Mouse (Mus musculus) spleen, postnatal 14 days (tissue): ENCODE results near the gene Cyp39a1.

Experiments used
- DNase-seq, 2 experiments: peaks; one replicate each; pipeline ENCODE4 v3.0.0; 2021 to 2022; ENCODE audit warnings: low spot score in 2 of 2

The Cyp39a1 gene

GRCm38 (mm10) chr17:43667290-43667843 lies at the start of gene Cyp39a1:
Gene Cyp39a1 (plus strand): TSS chr17:43667425.
- no peak for DNase-seq

GRCm38 (mm10) chr17:43619156-43619555 lies 48.1 kb upstream of the Cyp39a1 start:
- DNase-seq: no peak

DNA sequence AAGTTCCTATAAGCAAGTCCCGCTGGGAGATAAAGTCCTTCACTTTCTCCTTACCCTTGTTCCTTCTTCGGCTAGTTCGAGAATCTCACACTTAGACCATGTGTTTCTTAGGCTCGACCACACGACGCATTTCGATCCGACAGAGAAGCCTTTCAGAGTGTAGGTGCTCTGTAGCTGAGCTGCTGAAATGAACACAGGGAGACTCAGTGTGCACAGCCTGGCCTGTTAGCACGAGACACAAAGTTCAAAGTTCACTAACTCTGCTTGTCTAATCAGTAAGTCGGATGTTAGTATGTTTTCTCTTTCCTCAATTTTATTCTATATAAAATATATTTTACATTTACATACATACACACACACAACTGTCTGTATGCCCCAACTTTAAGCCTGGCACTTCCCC lies 45.1 kb upstream of the Cyp39a1 start:
- no peak for DNase-seq

- DNase-seq: no peak
These were observed 39.0 kb upstream of the Cyp39a1 start for GRCm38 (mm10) chr17:43628246-43628645.

DNA sequence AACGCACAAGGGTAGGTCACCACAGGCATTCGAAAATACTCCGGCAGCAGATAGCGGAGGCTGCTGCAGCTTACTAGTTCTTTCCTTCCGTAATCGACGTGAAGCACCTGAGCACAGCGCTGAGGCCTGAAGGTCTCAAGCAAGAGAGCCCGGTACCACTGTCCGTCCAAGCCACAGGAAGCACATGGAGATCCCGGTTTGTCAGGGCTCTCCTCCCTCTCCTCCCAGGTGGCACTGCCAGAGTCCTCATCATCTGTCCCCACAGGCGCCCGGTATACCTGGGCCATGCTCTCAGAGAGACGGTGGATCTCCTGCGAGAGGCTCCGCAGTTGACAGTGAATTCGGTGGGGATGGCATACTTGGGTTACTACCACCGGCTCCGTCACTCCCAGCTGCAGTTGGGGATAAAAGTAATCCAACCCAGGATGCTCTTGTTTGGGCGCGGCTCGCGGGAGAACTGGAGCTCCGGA lies 38.2 kb upstream of the Cyp39a1 start:
- no peak for DNase-seq

DNA sequence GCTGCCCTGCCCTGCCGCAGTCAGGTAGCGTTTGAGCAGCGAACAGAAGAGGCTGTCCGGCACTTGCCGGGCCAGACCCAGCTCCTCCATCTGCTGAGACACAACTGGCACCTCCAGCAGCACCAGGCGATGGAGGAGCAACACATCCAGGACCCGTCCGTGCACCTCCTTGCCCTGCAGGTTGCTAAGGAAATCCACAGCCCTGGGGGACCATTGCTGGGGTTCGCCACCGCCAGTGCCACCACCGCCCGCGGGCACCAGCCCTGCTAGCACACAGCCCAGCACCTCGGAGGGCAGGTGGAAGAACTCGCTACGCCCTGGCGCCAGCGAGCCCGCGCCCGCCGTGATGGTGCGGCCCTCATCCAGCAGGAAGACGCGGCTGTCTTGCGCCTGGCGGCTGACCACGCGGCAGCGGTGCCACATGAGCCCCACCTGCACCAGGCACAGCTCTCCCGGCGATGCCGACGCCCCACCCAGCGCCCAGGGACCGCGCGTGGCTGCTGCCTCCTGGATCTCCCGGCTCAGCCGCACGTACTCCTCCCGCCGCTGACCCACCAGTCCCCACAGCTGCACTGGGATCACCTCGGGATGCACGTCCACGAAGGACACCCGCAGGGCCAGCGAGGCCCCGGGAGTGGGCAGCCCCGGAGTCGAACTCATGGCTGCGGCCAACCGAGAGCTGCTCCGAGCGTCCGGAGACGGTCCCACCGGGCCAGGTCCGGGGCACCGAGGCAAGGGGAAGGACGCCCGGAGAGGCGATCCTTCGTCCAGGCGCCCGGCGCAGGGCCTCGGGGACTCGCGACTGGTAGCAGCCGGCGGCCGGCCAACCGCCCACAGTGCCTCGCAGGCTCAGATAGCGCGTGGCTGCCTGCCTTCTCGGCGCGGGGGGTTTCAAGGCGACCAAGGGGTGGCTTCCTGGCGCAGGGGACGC lies 37.5 kb upstream of the Cyp39a1 start, which contains the start of gene Tdrd6:
Tdrd6 (minus strand) TSS at position 804 of the 931 bp plus-strand sequence.
- no peak for DNase-seq

DNA sequence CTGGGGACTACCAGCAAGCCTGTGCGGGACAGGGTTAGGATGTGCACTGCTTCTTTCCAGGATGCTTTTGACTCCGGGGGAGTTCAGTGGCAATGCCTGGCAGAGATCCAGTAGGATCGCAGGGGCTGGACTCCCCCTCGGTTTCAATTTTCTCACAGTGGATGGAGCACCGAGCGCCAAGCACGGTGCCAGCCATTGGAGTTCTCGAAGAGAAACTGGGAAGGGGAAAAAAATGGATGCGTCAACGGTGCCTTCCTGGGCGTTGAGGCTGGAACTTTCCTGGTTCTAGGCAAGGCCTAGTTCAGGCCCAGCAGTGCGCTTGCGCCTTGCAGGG lies 36.8 kb upstream of the Cyp39a1 start:
- DNase-seq: no peak

DNA sequence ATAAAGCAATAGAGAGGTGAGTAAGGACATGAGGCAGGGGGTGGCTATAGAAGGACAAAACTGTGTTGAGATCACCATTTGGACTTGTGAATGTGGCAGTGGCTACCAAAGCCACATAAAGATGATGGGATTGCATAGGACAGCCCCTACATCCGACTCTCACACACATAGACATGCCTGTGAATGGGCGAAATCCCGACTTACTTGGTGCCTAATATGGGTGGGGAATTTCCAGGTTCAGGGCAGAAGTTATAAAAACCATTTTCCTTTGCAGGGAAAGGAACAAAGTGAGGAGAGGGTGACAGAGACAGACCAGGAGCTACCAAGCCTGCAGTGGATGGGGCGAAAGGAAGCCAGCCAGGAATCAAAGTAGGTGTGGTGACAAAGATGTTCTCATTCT lies 30.1 kb upstream of the Cyp39a1 start:
- DNase-seq: no peak

GRCm38 (mm10) chr17:43640825-43641224 lies 26.4 kb upstream of the Cyp39a1 start:
- DNase-seq: no peak

DNA sequence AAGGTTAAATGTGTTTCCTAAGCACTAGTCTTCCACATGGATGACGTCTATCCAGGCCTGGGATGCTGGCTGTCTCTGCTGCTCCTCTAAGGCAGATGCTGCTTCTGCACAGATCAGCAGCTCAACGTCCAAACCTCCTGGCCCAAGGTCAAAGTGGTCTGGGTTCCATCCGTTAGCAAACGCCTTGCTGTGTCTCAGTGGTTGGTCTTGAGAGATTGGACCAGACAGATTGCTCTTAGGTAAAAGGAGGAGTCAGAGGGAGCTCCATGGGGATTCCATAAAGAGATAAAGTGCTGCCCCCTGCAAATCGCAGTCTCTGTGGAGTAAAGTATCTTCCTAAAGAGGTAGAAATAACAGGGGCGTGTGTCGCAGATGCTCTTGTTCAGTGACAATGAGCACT lies 24.0 kb upstream of the Cyp39a1 start:
- DNase-seq: no peak

DNA sequence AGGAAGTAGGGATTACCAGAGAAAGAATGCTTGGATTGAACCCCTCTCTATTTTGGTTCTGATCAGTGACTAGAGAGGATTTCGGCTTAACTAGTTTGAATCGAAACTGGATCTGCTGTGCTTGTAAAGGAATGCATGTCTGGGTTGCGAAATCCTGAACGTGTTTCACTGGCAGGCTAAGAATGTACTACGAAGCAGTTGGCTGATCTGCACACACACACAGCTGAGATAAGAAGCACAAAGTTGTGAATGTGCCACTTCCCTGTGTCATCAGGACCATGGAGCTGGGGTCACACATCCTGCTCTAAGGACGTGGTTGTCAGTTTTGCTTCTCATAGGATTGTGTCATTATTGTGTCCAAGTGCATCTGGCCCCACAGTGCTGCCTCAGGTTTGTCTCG lies 22.9 kb upstream of the Cyp39a1 start:
- DNase-seq: no peak

DNA sequence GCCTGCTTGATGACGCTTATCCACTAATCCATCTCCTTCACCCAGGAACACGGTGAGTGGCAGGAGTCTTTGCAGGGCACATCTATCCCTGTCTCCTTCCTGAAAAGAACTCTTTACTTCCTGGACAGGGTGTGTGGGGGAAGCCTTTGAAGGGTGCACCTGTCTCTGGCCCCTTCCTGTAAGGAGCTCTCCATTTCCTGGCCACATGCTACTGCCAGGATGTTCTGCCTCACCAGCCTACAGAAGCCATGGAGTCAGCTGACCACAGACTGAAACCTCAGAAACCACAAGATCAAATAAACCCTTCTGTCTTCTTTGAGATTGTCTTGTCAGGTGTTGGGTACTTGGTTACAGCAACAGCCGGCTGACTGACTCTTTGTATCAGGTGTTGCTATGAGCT lies 22.1 kb upstream of the Cyp39a1 start:
- DNase-seq: no peak

DNA sequence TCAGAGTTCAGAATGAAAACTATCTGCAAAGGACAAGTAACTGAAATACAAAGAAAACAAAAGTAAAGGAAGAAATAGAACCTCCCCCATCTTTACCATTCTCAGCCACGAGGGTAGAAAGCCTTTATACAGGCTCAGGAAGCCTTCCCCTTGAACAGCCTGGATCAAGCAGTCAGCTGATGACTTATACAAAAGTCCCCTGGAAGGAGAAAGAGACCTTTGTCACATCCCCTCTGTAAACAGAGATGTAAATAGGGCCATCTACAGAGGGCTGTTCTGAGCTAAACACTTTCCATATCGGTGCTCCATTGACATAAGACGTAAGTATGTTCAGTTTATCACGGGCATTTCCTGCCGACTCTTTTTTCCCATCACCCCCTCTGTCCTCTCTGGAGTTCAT lies 20.3 kb upstream of the Cyp39a1 start:
- DNase-seq: no peak

DNA sequence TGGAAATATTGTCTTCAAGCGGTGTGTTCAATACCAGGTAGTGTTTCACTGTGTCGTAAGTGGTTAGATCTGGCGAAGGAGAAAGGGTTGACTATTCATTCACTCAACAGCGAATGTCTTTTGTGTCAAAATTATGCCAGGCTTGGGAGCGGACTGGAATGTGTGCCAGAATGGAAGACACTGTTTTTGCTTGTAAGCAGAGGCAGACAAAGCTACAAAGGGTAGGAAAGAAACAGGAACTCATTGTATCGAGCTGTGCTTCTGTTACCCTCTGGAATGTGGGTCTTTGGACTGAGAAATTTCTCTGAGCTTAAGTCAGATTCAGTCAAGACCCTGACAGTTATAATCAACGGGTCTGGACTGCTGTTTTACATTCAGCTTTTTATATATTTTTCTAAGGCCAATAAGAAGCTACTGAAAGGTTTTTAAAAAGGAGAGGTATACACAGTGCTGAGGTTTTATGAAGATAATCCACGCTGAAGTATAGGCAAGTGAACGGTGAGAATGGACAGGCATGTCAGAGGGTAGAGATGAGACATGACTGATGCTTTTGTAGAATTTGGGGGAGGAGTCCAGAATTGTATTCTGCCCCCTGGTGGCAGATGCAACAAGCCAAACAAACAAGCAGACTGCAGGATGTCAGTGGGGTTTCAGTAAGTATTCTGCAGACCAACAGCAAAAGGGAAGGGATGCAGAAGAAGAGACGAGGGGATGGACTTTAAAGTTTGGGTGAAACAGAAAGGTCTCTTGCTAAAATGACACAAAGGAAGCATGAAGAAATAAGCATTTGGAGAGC lies 17.4 kb upstream of the Cyp39a1 start:
- DNase-seq: no peak

DNA sequence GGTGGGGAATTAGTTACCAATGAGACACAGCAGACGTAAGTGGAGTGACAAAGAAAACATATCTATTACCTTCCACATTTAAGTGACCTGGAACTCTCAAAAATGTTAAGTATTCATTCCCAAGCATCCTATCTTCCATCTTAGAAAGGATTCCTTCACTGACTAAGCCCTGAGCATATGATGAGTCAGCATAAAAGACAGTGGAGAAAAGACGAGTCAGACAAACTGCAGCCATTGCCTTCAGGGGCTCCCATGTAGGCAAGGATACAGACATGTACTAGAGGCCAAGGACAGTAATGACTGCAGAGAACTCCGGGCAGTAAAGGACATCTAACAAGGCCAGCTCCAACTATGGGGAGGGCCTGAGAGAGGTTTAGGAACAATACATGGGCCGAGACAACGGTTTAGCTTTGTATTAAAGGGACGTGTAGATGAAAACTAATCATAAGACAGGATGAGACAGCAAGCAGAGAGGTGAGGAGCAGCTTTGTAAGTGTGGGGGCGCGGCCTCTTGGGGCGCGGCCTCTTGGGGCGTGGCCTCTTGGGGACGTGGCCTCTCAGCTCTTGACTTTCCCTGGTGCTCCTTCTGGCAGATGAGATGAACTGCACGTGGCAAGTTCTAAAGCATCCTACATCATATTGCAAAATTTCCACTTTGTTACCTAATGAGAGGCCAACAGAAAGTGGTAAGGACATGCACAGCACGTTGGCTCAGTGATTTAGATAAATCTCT lies 15.7 kb upstream of the Cyp39a1 start:
- DNase-seq: no peak

DNA sequence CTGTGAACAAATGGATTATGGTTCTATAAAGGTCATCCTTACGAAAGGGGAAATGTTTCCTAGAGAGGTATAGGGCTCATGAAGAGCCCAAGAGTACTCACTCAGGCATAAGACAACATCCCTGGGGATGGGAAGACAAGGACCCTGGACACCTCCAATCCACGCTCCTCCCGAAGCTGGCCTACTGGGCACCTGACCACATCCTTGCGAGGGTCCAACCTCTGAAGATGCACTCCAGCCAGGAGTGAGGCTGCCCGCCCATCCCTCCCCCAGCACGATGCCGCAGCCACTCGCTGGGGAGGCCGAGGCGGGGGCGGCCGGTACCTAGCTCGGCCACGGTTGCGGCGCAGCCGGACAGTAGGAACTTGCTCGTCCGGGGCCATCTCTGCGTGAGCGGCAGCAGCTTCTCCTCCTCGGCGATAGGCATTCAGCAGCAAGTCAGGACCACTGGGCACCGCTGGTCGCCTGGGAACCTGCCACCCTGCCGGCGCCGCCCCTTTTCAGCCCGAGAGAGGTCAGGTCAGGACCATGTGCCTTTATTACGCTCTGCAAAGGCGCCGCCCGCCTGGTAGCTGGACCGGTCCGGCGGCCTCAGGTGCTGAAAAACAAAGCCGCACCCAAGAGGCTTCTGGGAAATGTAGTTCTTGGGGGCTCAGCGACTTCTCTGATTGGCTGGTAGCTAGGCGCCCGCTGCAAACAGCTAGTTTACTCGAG lies 492 bp upstream of the Cyp39a1 start, which contains the start of gene Slc25a27:
Slc25a27 (minus strand) TSS at position 639 of the 714 bp plus-strand sequence.
- peak; percentile 46 to 63 for DNase-seq

DNA sequence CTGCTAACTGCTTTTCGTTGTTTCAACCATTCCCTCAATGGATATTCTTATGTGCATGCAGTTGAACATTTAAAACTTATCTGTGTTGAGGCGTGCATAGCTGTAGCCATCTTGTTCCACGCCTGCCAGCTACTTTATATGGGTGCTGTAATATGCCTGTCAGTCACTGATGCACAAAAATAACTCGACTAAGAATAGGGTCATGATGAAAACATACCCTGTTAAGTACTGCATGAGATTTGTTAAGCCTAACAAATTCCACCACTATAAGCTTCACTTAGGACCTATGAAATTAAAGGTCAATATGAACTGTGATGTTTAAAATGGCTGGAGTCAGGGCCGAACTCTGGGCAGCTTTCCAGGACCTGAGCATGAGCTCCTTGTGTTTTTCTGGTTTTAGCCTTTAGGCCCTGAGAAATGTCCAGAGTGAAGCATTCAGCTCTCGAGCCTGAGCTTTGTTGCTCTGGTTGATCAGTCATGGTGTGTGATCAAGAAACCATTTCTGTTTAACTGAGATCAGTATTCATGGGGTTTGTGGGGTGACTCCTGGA lies 2.0 kb downstream of the Cyp39a1 start:
- no peak for DNase-seq

DNA sequence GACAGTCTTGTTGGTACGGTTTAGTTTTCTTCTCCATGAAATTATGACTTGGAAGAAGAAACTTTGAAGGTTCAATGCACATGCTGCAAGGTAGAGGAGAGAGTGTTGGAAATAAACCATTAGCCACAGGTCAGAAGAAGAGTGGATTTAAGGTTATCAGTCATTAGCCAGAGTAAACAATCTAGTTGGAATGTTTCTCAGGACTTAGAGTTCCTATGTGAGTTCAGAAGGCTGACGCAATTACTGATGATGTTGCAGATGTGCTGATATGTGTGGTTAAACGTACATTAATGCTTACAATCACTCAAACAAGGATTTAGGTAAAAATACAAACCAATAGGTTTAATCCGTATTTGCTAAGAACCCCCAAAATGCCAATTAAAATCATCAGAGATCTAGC lies 4.7 kb downstream of the Cyp39a1 start:
- no peak for DNase-seq

DNA sequence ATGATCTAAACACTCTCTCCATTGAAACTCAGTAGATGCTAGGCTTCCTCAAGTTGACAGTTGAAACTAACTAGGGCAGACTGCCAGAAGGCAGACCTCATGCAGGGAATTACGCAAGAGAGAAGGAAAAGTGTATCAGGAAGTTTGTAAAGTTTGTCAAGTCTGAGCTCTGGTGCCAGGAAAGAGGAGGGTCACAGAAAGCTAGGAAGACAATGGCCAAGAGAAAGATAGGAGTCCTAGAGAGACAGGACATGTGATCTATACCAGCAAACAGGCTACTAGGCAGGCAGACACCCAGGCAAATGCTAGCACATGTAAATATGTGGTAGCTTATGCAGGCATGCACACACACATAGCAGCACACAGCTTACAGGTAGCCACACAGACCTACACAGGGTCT lies 8.0 kb downstream of the Cyp39a1 start:
- DNase-seq: no peak

- DNase-seq: no peak
These were observed 9.0 kb downstream of the Cyp39a1 start for GRCm38 (mm10) chr17:43676241-43676640.

DNA sequence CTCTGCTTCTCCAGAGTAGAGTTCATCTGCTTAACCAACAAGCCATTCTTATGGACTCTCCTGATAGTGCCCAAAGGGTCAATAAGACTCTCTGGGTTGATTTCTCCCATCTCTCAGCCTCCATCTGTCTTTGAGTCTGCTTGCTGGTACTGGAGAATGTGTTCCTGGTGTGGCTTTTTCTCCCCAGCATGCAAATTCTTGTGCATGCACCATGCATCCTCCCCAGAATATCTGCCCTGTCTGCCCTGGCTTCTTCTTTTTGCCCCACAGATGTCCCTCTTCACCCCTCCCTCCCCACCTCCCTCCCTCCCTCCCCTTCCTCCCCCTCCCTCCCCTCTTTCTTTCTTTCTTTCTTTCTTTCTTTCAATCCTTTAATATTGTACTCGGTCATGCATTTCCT lies 10.1 kb downstream of the Cyp39a1 start:
- DNase-seq: no peak
